Mouse (Mus musculus): ENCODE results near the gene Ak5. TPM values are rescaled to one million over a fixed set of nuclear protein-coding genes. Genes with fewer than 3 reads are reported as not detected.
A peak's percentile ranks its signal among the peaks of the same experiment; 100 is the strongest.

The Ak5 gene
- total RNA-seq, 2 experiments from 2014 or later = 247 to 253 TPM

GRCm38 (mm10) chr3:152568455-152569241, 99.5 kb downstream of the Ak5 start:
- no peak for DNase-seq (ENCODE audit: low spot score in 2 of 2)

- DNase-seq (ENCODE audit: low spot score in 2 of 2) = no peak
Measured at GRCm38 (mm10) chr3:152564516-152565113, 103.5 kb downstream of the Ak5 start.

GRCm38 (mm10) chr3:152563833-152564232, 104.3 kb downstream of the Ak5 start:
- DNase-seq (ENCODE audit: low spot score in 2 of 2) = no peak

- DNase-seq (ENCODE audit: low spot score in 2 of 2) = no peak
Measured at GRCm38 (mm10) chr3:152561708-152562107, 106.5 kb downstream of the Ak5 start.

- no peak for DNase-seq (ENCODE audit: low spot score in 2 of 2)
Measured at GRCm38 (mm10) chr3:152559295-152559694, 108.9 kb downstream of the Ak5 start.

- DNase-seq (ENCODE audit: low spot score in 2 of 2) = no peak
Measured at GRCm38 (mm10) chr3:152558106-152558505, 110.1 kb downstream of the Ak5 start.

- no peak for DNase-seq (ENCODE audit: low spot score in 2 of 2)
Measured at GRCm38 (mm10) chr3:152557659-152558058, 110.5 kb downstream of the Ak5 start.

- peak in 1 of 2 experiments; percentile 39 for DNase-seq (ENCODE audit: low spot score in 2 of 2)
Measured at GRCm38 (mm10) chr3:152556919-152557318, 111.2 kb downstream of the Ak5 start.

GRCm38 (mm10) chr3:152556435-152556834, 111.7 kb downstream of the Ak5 start:
- no peak for DNase-seq (ENCODE audit: low spot score in 2 of 2)

- no peak for DNase-seq (ENCODE audit: low spot score in 2 of 2)
Measured at GRCm38 (mm10) chr3:152555216-152555615, 112.9 kb downstream of the Ak5 start.

GRCm38 (mm10) chr3:152554366-152554765, 113.8 kb downstream of the Ak5 start:
- DNase-seq (ENCODE audit: low spot score in 2 of 2) = no peak

- DNase-seq (ENCODE audit: low spot score in 2 of 2) = no peak
Measured at GRCm38 (mm10) chr3:152552641-152553040, 115.5 kb downstream of the Ak5 start.

- no peak for DNase-seq (ENCODE audit: low spot score in 2 of 2)
Measured at GRCm38 (mm10) chr3:152550528-152551115, 117.5 kb downstream of the Ak5 start.

GRCm38 (mm10) chr3:152550031-152550430, 118.1 kb downstream of the Ak5 start:
- DNase-seq (ENCODE audit: low spot score in 2 of 2) = no peak

GRCm38 (mm10) chr3:152544921-152545320, 123.2 kb downstream of the Ak5 start:
- no peak for DNase-seq (ENCODE audit: low spot score in 2 of 2)

GRCm38 (mm10) chr3:152542298-152542697, 125.9 kb downstream of the Ak5 start:
- DNase-seq (ENCODE audit: low spot score in 2 of 2) = no peak

- DNase-seq (ENCODE audit: low spot score in 2 of 2) = no peak
Measured at GRCm38 (mm10) chr3:152530344-152530743, 137.8 kb downstream of the Ak5 start.

GRCm38 (mm10) chr3:152529058-152529972, 138.8 kb downstream of the Ak5 start:
- no peak for DNase-seq (ENCODE audit: low spot score in 2 of 2)

GRCm38 (mm10) chr3:152526721-152527120, 141.4 kb downstream of the Ak5 start:
- DNase-seq (ENCODE audit: low spot score in 2 of 2) = peak; percentile 29 to 67

GRCm38 (mm10) chr3:152523315-152523638, 144.9 kb downstream of the Ak5 start:
- DNase-seq (ENCODE audit: low spot score in 2 of 2) = no peak

- no peak for DNase-seq (ENCODE audit: low spot score in 2 of 2)
Measured at GRCm38 (mm10) chr3:152522634-152523314, 145.4 kb downstream of the Ak5 start.
